Mouse (Mus musculus): Measurements from ENCODE around the gene Cplx2. TPM values are rescaled to one million over a fixed set of nuclear protein-coding genes. Genes with fewer than 3 reads are reported as not detected.

The Cplx2 gene
- polyA plus RNA-seq, 1 experiment from 2014 or later: 6.0 TPM

DNA sequence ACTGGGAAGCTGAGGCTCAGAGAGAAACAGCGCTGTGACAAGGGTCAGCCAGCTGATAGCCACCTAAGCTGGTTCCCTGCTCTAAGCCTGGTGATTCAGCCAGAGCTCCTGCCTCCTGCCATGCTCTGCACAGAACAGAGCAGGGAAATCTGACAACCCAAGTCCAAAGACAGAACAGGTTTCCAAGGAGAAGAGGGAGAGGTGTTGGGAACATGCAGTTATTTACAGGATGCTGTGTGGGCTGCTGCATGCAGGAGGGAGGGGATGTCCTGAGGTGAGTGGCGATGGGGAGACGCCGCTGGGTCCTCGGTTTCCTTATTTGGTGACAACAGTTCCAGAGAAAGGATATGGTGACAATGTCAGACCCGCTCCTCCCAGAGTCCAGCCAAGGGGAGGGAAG lies 12.0 kb upstream of the Cplx2 start:
- Histone ChIP-seq H3K4me2 (replicated peaks; ENCODE audit: low read depth, low read length) (no peak overlapping the region), H3K27ac (ENCODE audit: low read length) (no peak overlapping the region), H3K9me3 (ENCODE audit: low read length) (no peaks in the 10 kb centered on the region), H3K4me1 (ENCODE audit: insufficient read depth, low read length) (no peaks in the 10 kb centered on the region), H3K4me3 (ENCODE audit: low read length) (no peak overlapping the region), H3K9ac (replicated peaks; ENCODE audit: low read length) (no peak overlapping the region), H3K27me3 (ENCODE audit: insufficient read depth, low read length) (no peaks in the 10 kb centered on the region), H3K36me3 (ENCODE audit: insufficient read depth, low read length) (no peaks in the 10 kb centered on the region)
- no peak for ATAC-seq (ENCODE audit: low FRiP score, low TSS enrichment)
- WGBS: 87% methylated on average over 6 of the region's 6 CpGs

- 82% methylated on average over 7 of the region's 7 CpGs for WGBS
- H3K36me3 ChIP-seq (ENCODE audit: insufficient read depth, low read length): no peaks in the 10 kb centered on the region
- no peak overlapping the region for H3K9ac ChIP-seq (replicated peaks; ENCODE audit: low read length)
- H3K4me3 ChIP-seq (ENCODE audit: low read length): no peak overlapping the region
- ATAC-seq (ENCODE audit: low FRiP score, low TSS enrichment): no peak
- H3K27me3 ChIP-seq (ENCODE audit: insufficient read depth, low read length): peaks cover 3% of the 10 kb centered on the region; the same call in 1 of the 2 replicates
- H3K9me3 ChIP-seq (ENCODE audit: low read length): no peaks in the 10 kb centered on the region
- no peak overlapping the region for H3K4me2 ChIP-seq (replicated peaks; ENCODE audit: low read depth, low read length)
- H3K27ac ChIP-seq (ENCODE audit: low read length): no peak overlapping the region
- no peaks in the 10 kb centered on the region for H3K4me1 ChIP-seq (ENCODE audit: insufficient read depth, low read length)
Measured at GRCm38 (mm10) chr13:54364686-54365085, 6.5 kb upstream of the Cplx2 start.

DNA sequence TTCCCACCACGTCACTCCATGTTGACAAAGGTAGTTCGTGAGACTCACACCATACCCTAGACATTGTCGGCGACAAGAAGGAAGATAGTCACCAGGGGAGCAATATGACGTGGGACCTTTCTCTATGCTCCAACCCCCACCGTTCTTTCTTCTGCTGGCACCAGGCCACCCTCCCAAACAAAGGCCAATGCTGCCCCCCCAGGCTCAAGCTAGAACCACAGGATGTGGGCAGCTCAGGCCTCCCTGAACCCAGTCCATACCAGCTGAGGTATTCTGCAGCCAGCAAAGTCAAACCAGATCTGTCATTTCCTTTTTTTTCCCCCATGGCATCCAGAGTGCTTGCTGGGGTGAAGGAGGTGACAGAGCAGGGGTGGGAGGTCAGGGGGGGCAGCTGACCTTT lies 3.4 kb upstream of the Cplx2 start:
- 81% methylated on average over 6 of the region's 6 CpGs for WGBS
- Histone ChIP-seq H3K4me1 (ENCODE audit: insufficient read depth, low read length) (peaks cover 20% of the 10 kb centered on the region), H3K27ac (ENCODE audit: low read length) (no peak overlapping the region), H3K27me3 (ENCODE audit: insufficient read depth, low read length) (peaks cover 18% of the 10 kb centered on the region), H3K4me3 (ENCODE audit: low read length) (no peak overlapping the region), H3K9me3 (ENCODE audit: low read length) (no peaks in the 10 kb centered on the region), H3K36me3 (ENCODE audit: insufficient read depth, low read length) (no peaks in the 10 kb centered on the region), H3K9ac (replicated peaks; ENCODE audit: low read length) (no peak overlapping the region), H3K4me2 (replicated peaks; ENCODE audit: low read depth, low read length) (no peak overlapping the region)
- ATAC-seq (ENCODE audit: low FRiP score, low TSS enrichment): no peak

DNA sequence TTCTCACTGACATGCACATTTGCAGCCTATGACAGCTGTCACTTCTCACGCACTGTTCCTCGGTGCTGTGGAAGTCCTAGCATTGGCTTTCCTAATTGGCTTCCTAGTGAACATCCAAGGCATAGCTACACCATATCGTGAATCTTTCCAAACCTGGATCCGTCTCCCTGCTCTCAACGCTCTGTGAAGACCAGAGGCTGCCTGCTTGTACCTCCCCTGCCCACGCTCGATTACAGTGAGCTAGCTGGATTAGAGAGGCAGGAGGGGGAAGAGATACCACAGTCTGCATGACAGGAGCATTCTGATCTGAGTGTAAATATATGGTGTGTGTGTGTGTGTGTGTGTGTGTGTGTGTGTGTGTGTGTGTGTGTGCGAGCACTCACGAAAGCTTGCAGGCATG lies 3.0 kb upstream of the Cplx2 start:
- Histone ChIP-seq H3K36me3 (ENCODE audit: insufficient read depth, low read length) (no peaks in the 10 kb centered on the region), H3K4me1 (ENCODE audit: insufficient read depth, low read length) (peaks cover 20% of the 10 kb centered on the region), H3K4me2 (replicated peaks; ENCODE audit: low read depth, low read length) (no peak overlapping the region), H3K9me3 (ENCODE audit: low read length) (no peaks in the 10 kb centered on the region), H3K27me3 (ENCODE audit: insufficient read depth, low read length) (peaks cover 21% of the 10 kb centered on the region), H3K27ac (ENCODE audit: low read length) (no peak overlapping the region), H3K4me3 (ENCODE audit: low read length) (no peak overlapping the region), H3K9ac (replicated peaks; ENCODE audit: low read length) (no peak overlapping the region)
- no peak for ATAC-seq (ENCODE audit: low FRiP score, low TSS enrichment)
- WGBS: 84% methylated on average over 9 of the region's 9 CpGs

DNA sequence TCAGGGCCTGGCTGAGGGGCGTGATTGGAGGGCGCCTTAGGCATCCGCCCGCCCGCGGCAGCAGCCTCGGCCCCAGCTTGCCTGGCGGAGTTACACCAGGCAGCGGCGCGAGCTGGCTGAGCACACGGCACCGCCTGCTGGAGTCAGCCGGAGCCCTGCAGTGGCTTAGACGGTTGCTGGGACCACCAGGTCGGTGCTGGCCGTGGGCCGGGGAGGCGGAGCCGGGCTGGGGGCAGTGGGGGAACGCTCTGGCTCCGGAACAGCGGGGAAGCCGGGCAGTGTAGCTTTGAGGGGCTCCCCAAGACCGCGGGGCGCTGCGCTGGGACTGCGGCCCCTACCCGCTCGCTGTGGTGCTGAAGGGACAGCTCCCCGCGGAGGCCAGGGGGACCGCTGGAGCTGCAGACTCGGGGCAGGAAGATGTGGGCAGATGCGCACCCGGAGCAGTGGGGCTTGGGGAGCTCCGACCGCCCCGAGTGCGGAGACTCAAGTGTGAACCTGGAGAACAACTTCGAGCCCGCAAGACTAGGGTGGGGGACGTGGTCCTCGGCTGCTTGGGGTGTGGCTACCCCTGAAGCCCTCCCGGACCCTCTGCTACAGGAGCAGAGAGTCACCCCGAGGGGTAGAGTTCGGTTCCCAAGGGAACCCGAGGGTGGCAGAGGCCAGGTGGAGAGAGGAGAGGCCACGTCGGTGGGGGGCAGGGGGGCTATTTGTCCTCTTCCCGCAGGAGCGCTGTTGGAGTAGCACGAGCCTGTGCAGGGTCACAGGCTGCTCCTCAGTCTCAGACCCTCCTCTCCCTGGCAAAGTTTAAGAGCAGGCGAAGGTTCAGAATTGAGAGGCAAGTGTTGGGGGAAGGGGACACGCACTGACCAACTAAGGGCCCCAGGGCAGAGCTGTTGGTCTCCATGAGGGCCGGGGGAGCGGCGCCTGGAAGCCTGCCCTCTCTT lies 510 bp downstream of the Cplx2 start:
- Histone ChIP-seq H3K4me3 (ENCODE audit: low read length) (peak overlapping the region; percentile 36), H3K27ac (ENCODE audit: low read length) (no peak overlapping the region), H3K36me3 (ENCODE audit: insufficient read depth, low read length) (no peaks in the 10 kb centered on the region), H3K9ac (replicated peaks; ENCODE audit: low read length) (no peak overlapping the region), H3K27me3 (ENCODE audit: insufficient read depth, low read length) (peaks cover 22% of the 10 kb centered on the region), H3K4me2 (replicated peaks; ENCODE audit: low read depth, low read length) (peak overlapping the region; percentile 56), H3K9me3 (ENCODE audit: low read length) (no peaks in the 10 kb centered on the region), H3K4me1 (ENCODE audit: insufficient read depth, low read length) (peaks cover 20% of the 10 kb centered on the region)
- ATAC-seq (ENCODE audit: low FRiP score, low TSS enrichment): peak; percentile 93
- WGBS: under 1% methylated on average over 55 of the region's 59 CpGs

DNA sequence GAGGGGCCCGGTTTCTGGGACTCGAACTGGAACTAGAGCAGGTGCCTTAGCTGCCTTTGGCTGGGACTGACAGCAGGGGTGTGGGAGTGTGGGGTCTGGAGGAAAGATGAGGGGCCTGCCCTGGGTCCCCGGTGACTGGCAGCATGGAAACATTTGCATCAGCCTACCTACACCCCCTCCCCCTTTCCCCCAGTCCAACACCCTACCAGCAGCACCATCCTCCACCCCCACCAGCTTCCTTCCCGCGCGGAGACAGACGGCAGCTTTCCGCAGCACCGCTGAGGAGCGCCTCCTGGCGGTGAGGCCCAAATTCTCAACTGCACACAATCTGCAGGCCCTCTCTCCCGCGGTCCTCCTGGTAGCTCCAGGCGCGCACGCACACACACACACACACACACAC lies 1.5 kb downstream of the Cplx2 start:
- no peak for ATAC-seq (ENCODE audit: low FRiP score, low TSS enrichment)
- H3K9ac ChIP-seq (replicated peaks; ENCODE audit: low read length): no peak overlapping the region
- H3K4me2 ChIP-seq (replicated peaks; ENCODE audit: low read depth, low read length): no peak overlapping the region
- H3K36me3 ChIP-seq (ENCODE audit: insufficient read depth, low read length): no peaks in the 10 kb centered on the region
- peaks cover 22% of the 10 kb centered on the region for H3K27me3 ChIP-seq (ENCODE audit: insufficient read depth, low read length)
- H3K9me3 ChIP-seq (ENCODE audit: low read length): no peaks in the 10 kb centered on the region
- peaks cover 20% of the 10 kb centered on the region for H3K4me1 ChIP-seq (ENCODE audit: insufficient read depth, low read length)
- no peak overlapping the region for H3K4me3 ChIP-seq (ENCODE audit: low read length)
- no peak overlapping the region for H3K27ac ChIP-seq (ENCODE audit: low read length)
- under 1% methylated on average over 15 of the region's 16 CpGs for WGBS

DNA sequence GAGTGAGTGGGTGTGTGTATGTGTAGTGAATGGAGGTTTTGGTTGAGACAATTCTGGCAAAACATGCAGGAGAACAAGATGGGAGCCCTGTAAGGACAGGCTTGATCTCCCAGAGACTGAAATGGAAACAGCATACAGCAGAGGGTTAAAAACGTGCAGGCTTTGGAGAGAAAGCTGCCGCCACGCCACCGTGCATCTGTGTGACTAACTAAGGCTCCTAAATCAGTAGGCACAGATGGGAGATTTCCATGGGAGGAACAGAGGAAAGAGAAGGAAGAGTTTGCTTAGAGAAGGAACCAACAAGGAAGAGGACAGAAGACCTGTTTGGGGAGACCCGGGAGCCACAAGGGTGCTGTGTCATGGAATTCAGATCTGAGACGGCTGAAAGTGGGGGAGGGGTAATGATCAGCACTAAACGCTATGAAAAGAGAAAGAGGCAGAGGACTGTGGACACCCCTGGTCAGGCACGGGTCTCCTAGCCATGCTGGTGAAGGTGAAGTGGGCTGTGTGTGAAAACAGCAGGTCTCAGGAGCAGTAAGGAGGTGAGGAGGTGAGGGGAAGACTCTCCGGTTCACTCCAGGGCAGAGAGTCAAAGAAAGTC lies 3.1 kb downstream of the Cplx2 start:
- WGBS: 43% methylated on average over 9 of the region's 9 CpGs

DNA sequence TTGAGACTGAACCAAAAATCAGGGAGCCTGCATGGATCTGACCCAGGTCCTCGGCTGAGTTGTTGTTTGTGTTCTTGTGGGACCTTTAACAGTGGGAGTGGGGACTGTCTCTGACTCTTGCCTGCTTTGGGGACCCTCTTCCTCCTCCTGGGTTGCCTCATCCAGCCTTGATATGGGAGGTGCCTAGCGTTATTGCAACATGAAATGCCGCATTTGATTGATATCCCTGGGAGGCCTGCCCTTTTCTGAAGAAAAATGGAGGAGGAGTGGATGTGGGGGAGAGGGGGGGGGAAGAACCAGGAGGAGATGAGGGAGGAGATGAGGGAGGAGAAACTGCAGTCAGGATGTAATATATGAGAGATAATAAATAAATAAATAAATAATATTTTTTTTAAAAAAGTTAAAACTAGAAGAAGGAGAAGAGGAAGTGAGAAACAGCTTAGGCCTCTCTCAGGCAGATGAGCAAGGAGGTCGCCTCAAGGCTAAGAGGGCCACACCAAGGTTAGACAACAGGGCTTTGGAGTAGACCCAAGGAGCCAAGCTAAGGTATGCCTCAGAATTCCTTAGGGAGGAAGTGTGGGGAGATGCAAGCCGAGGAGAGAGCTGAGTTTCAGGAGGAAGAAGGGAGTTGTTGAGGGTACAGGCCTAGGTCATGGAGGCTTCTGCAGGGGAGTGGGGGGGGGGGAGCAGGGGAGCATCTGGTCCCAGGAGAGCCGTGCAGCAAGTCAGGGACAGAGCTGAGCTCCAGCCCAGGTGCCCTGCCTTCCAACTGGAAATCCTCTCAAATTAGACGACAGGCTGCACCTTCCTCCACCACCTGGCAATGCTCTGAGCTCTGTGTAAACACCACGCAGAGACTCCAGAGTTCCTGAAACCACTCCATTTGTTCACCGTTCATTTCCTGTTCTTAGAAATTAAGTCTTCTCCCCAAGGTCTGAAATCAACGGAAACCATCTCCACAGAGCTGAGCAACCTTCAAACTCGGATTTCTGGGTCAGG lies 4.6 kb downstream of the Cplx2 start:
- 51% methylated on average over 11 of the region's 11 CpGs for WGBS
- H3K9ac ChIP-seq (replicated peaks; ENCODE audit: low read length): no peak overlapping the region
- no peak overlapping the region for H3K4me2 ChIP-seq (replicated peaks; ENCODE audit: low read depth, low read length)
- H3K36me3 ChIP-seq (ENCODE audit: insufficient read depth, low read length): no peaks in the 10 kb centered on the region
- H3K27me3 ChIP-seq (ENCODE audit: insufficient read depth, low read length): peaks cover 12% of the 10 kb centered on the region
- no peaks in the 10 kb centered on the region for H3K9me3 ChIP-seq (ENCODE audit: low read length)
- no peak overlapping the region for H3K4me3 ChIP-seq (ENCODE audit: low read length)
- peaks cover 14% of the 10 kb centered on the region for H3K4me1 ChIP-seq (ENCODE audit: insufficient read depth, low read length)
- no peak for ATAC-seq (ENCODE audit: low FRiP score, low TSS enrichment)
- no peak overlapping the region for H3K27ac ChIP-seq (ENCODE audit: low read length)

More for the DNA sequence above, 3.1 kb downstream of the Cplx2 start:
- H3K4me3 ChIP-seq (ENCODE audit: low read length): no peak overlapping the region
- H3K27me3 ChIP-seq (ENCODE audit: insufficient read depth, low read length): peaks cover 22% of the 10 kb centered on the region
- no peak overlapping the region for H3K4me2 ChIP-seq (replicated peaks; ENCODE audit: low read depth, low read length)
- no peak for ATAC-seq (ENCODE audit: low FRiP score, low TSS enrichment)
- no peaks in the 10 kb centered on the region for H3K36me3 ChIP-seq (ENCODE audit: insufficient read depth, low read length)
- H3K4me1 ChIP-seq (ENCODE audit: insufficient read depth, low read length): peaks cover 20% of the 10 kb centered on the region
- no peak overlapping the region for H3K27ac ChIP-seq (ENCODE audit: low read length)
- H3K9me3 ChIP-seq (ENCODE audit: low read length): no peaks in the 10 kb centered on the region
- H3K9ac ChIP-seq (replicated peaks; ENCODE audit: low read length): no peak overlapping the region

- no peak overlapping the region for H3K27ac ChIP-seq (ENCODE audit: low read length)
- no peak overlapping the region for H3K4me3 ChIP-seq (ENCODE audit: low read length)
- H3K27me3 ChIP-seq (ENCODE audit: insufficient read depth, low read length): peaks cover 9% of the 10 kb centered on the region; the same call in 1 of the 2 replicates
- H3K36me3 ChIP-seq (ENCODE audit: insufficient read depth, low read length): no peaks in the 10 kb centered on the region
- no peaks in the 10 kb centered on the region for H3K9me3 ChIP-seq (ENCODE audit: low read length)
- no peak overlapping the region for H3K9ac ChIP-seq (replicated peaks; ENCODE audit: low read length)
- ATAC-seq (ENCODE audit: low FRiP score, low TSS enrichment): no peak
- H3K4me1 ChIP-seq (ENCODE audit: insufficient read depth, low read length): peaks cover 10% of the 10 kb centered on the region; the same call in 1 of the 2 replicates
- 77% methylated on average over 7 of the region's 7 CpGs for WGBS
- H3K4me2 ChIP-seq (replicated peaks; ENCODE audit: low read depth, low read length): no peak overlapping the region
Measured at GRCm38 (mm10) chr13:54376736-54377135, 5.6 kb downstream of the Cplx2 start.

Measured in kidney, embryonic 16.5 days (tissue).